Mouse (Mus musculus) left cerebral cortex, adult 8-10 months (tissue): ENCODE results near the gene Nptn. TPM values are rescaled to one million over a fixed set of nuclear protein-coding genes. Genes with fewer than 3 reads are reported as not detected.

Source experiments
- DNase-seq, 2 experiments: peaks; one replicate each; pipeline ENCODE4 v3.0.0; 2022; ENCODE audit warnings: low spot score in 2 of 2
- total RNA-seq, 4 experiments: library from RNA; stranded (reverse); gene quantifications; 2 replicates each; pipeline ENCODE4 v1.2.4; 2022

Nptn gene
- 100 to 1,000 TPM; 856 to 995 (median 934) TPM for total RNA-seq

GRCm38 (mm10) chr9:58581958-58582540, at the start of gene Nptn:
Gene Nptn (plus strand): TSS chr9:58582240.
- DNase-seq: peak; percentile 90 to 97

GRCm38 (mm10) chr9:58533322-58533721, 48.7 kb upstream of the Nptn start:
- no peak for DNase-seq

- DNase-seq: no peak
These were observed 47.3 kb upstream of the Nptn start for GRCm38 (mm10) chr9:58534766-58535165.

- no peak for DNase-seq
These were observed 46.4 kb upstream of the Nptn start for GRCm38 (mm10) chr9:58535447-58536134.

- DNase-seq: no peak
These were observed 44.3 kb upstream of the Nptn start for GRCm38 (mm10) chr9:58537774-58538173.

GRCm38 (mm10) chr9:58539886-58540285, 42.2 kb upstream of the Nptn start:
- no peak for DNase-seq

GRCm38 (mm10) chr9:58541895-58542338, 40.1 kb upstream of the Nptn start:
- peak; percentile 39 to 69 for DNase-seq

- DNase-seq: peak in 1 of 2 experiments; percentile 48
These were observed 37.1 kb upstream of the Nptn start for GRCm38 (mm10) chr9:58544879-58545324.

GRCm38 (mm10) chr9:58545428-58545827, 36.6 kb upstream of the Nptn start:
- DNase-seq: no peak

- DNase-seq: peak in 1 of 2 experiments; percentile 74
These were observed 35.2 kb upstream of the Nptn start for GRCm38 (mm10) chr9:58546630-58547360.

GRCm38 (mm10) chr9:58548897-58549296, 33.1 kb upstream of the Nptn start:
- no peak for DNase-seq

GRCm38 (mm10) chr9:58549694-58550093, 32.3 kb upstream of the Nptn start:
- no peak for DNase-seq

GRCm38 (mm10) chr9:58550928-58551327, 31.1 kb upstream of the Nptn start:
- no peak for DNase-seq

- DNase-seq: no peak
These were observed 30.0 kb upstream of the Nptn start for GRCm38 (mm10) chr9:58552083-58552482.

GRCm38 (mm10) chr9:58554056-58554907, 27.8 kb upstream of the Nptn start:
- DNase-seq: peak in 1 of 2 experiments; percentile 47

- DNase-seq: peak; percentile 63 to 77
These were observed 26.9 kb upstream of the Nptn start, which contains the start of gene Cd276 for GRCm38 (mm10) chr9:58554908-58555684. Gene Cd276 (minus strand): TSS chr9:58555437.

- DNase-seq: no peak
These were observed 26.2 kb upstream of the Nptn start for GRCm38 (mm10) chr9:58555685-58556414.

- DNase-seq: no peak
These were observed 25.4 kb upstream of the Nptn start for GRCm38 (mm10) chr9:58556627-58557026.
